Mouse (Mus musculus): Measurements from ENCODE around the gene Zdhhc4.

DNA sequence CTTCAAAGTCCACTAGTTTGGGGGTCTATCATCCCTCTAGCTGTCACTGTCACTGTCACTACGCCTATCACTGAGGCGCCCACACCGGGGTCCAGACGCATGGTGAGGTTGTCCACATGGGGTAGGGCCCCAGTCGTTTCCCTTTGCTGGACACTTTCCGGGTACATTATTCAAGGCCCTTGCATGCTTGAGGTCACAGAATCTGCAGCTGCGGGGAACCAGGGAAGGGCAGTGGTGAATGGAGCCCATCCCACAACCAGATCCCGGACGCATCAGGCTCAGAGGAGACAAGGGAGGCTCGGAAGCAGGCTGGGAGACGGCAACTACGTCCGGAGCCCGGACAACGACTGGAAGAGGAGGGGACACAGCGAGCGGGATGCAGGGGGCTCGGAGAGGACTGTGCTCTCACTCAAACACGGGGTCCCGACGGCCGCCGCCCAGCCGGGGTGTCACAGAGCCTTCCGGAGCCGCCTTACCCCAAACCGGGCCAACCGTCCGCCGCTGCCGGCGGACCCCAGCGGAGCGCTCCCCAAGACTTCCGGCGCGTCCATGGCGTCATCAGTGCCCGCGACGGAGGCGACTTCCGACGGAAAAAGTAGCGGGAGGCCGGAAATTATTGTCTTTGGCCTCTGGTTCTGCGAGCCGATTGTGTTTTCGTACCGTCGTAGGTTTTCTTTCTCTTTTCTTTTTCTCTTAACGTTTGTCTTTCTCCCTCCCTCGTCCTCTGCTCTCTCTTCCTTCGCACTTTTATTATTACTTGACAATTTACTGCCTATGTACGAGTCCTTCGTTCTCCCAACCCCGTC is at the start of gene Zdhhc4:
- TF ChIP-seq POLR2A (IDR thresholded peaks at IDR 0.05; ENCODE audit: low read depth, low read length): no peak
- TF ChIP-seq CTCF (conservative IDR thresholded peaks at IDR 0.05; ENCODE audit: insufficient read depth, insufficient read length, low read depth, low read length): no peak
